Mouse (Mus musculus): Measurements from ENCODE around the gene Mrpl16. TPM values are rescaled to one million over a fixed set of nuclear protein-coding genes. Genes with fewer than 3 reads are reported as not detected.

The Mrpl16 gene
- polyA plus RNA-seq, 1 experiment: 6.6 TPM

GRCm38 (mm10) chr19:11823346-11824065, 53.3 kb downstream of the Mrpl16 start:
- no peak for DNase-seq
- TF ChIP-seq CTCF (IDR thresholded peaks at IDR 0.05; ENCODE audit: insufficient read depth, low read length): no peak
- no peak for TF ChIP-seq POLR2A (IDR thresholded peaks at IDR 0.05; ENCODE audit: borderline replicate concordance, extremely low read depth, low read depth, low read length)
- WGBS: 37% methylated on average over 4 of the region's 4 CpGs

More at GRCm38 (mm10) chr19:11823346-11824065, 53.3 kb downstream of the Mrpl16 start:
- H3K4me3 ChIP-seq (replicated peaks; ENCODE audit: extremely low read depth, low read depth, low read length): no peak overlapping the region
- no peaks in the 10 kb centered on the region; the same call in 1 of the 2 replicates for H3K4me1 ChIP-seq (ENCODE audit: control insufficient read depth, insufficient read depth, low read length)

Other genes starting within 250 kb of the Mrpl16 start
- gene Ms4a4d, start 233.6 kb upstream of the Mrpl16 start, polyA plus RNA-seq (2012; rRNA removed): 31.7 and 38.3 TPM in 2 replicates
- 2.5 and 4.1 TPM in 2 replicates for gene Ms4a6d, start 165.5 kb upstream of the Mrpl16 start, polyA plus RNA-seq (2012; rRNA removed)
- 0.05 and 0.14 TPM in 2 replicates for gene Ms4a2, start 146.7 kb upstream of the Mrpl16 start, polyA plus RNA-seq (2012; rRNA removed)
- gene Ms4a3, start 129.5 kb upstream of the Mrpl16 start, polyA plus RNA-seq (2012; rRNA removed): not detected in 2 replicates
- not detected in 2 replicates for gene Oosp2, start 109.8 kb upstream of the Mrpl16 start, polyA plus RNA-seq (2012; rRNA removed)
- not detected in 2 replicates for gene Oosp1, start 79.2 kb upstream of the Mrpl16 start, polyA plus RNA-seq (2012; rRNA removed)
- gene Oosp3, start 73.3 kb upstream of the Mrpl16 start, polyA plus RNA-seq (2012; rRNA removed): not detected in 2 replicates
- 0.14 and 0.18 TPM in 2 replicates for gene Gif, start 22.8 kb upstream of the Mrpl16 start, polyA plus RNA-seq (2012; rRNA removed)
- gene Stx3, start 49.0 kb downstream of the Mrpl16 start, polyA plus RNA-seq (2012; rRNA removed): 22.1 and 23.1 TPM in 2 replicates
- gene Olfr1417, start 68.8 kb downstream of the Mrpl16 start, polyA plus RNA-seq (2012; rRNA removed): not detected in 2 replicates
- gene Olfr1418, start 90.7 kb downstream of the Mrpl16 start, polyA plus RNA-seq (2012; rRNA removed): not detected in 2 replicates
- gene Olfr1419, start 104.7 kb downstream of the Mrpl16 start, polyA plus RNA-seq (2012; rRNA removed): not detected in 2 replicates
- not detected in 2 replicates for gene Olfr1420, start 116.2 kb downstream of the Mrpl16 start, polyA plus RNA-seq (2012; rRNA removed)
- 12.6 and 15.9 TPM in 2 replicates for gene Patl1, start 142.0 kb downstream of the Mrpl16 start, polyA plus RNA-seq (2012; rRNA removed)
- 14.0 and 23.4 TPM in 2 replicates for gene Osbp, start 195.6 kb downstream of the Mrpl16 start, polyA plus RNA-seq (2012; rRNA removed)

Data from lung, adult 2 months (tissue).